Mouse (Mus musculus) small intestine, adult 2 months (tissue): ENCODE measurements around the gene Gm17455. TPM values are rescaled to one million over a fixed set of nuclear protein-coding genes. Genes with fewer than 3 reads are reported as not detected.
A peak's percentile ranks its signal among the peaks of the same experiment; 100 is the strongest.

Experiments used
- H3K27ac ChIP-seq: fragments of 200-500 bp; 2 replicates; pipeline ENCODE4 v1.5.1; 2012; ENCODE audit warnings: low read depth, low read length, control low read depth, inconsistent platforms; ENCODE audit not compliant: insufficient read depth
- H3K27me3 ChIP-seq: fragments of 200-500 bp; 2 replicates; pipeline ENCODE4 v1.6.1; 2012; ENCODE audit warnings: mild to moderate bottlenecking, moderate library complexity, low read length, inconsistent platforms; ENCODE audit not compliant: control insufficient read depth, insufficient read depth
- H3K36me3 ChIP-seq: fragments of 200-500 bp; 2 replicates; pipeline ENCODE4 v1.6.1; 2012; ENCODE audit warnings: mild to moderate bottlenecking, low read length, control low read depth, inconsistent platforms; ENCODE audit not compliant: control insufficient read depth, insufficient read depth
- H3K4me1 ChIP-seq: fragments of 200-500 bp; 2 replicates; pipeline ENCODE4 v1.6.1; 2012; ENCODE audit warnings: low read length, inconsistent platforms, mixed read lengths; ENCODE audit not compliant: control insufficient read depth, insufficient read depth, insufficient read length
- H3K4me3 ChIP-seq: fragments of 200-500 bp; 2 replicates; pipeline ENCODE4 v1.5.1; 2012; ENCODE audit warnings: low read depth, mild to moderate bottlenecking, control low read depth, inconsistent platforms, low read length, moderate library complexity
- CTCF ChIP-seq: fragments of 200-500 bp; IDR thresholded peaks from 2 replicates; pipeline ENCODE4 v1.5.1; 2012; ENCODE audit warnings: low read depth, mild to moderate bottlenecking, control low read depth, inconsistent platforms, low read length, moderate library complexity, mixed read lengths; ENCODE audit not compliant: insufficient replicate concordance, insufficient read length; ENCODE audit errors: extremely low read depth
- POLR2A ChIP-seq: fragments of 200-500 bp; IDR thresholded peaks from 2 replicates; pipeline ENCODE4 v1.6.1; 2012; ENCODE audit warnings: low read depth, mild to moderate bottlenecking, control low read depth, inconsistent platforms, low read length, moderate library complexity
- WGBS: fragments of 180-500 bp; shearing (Covaris S2); methylation state at CpG from one replicate; pipeline ENCODE4 v1.1.7; 2018; 5-methylcytosine and 5-hydroxymethylcytosine counted together
- polyA plus RNA-seq: library from polyadenylated mRNA; depleted of rRNA; stranded (reverse); fragments of >200 nt; gene quantifications from 2 replicates; pipeline ENCODE4 v1.2.3, GENCODE M21; 2012

Gm17455 gene
- polyA plus RNA-seq, 1 experiment = 0.51 TPM

- no peaks in the 10 kb centered on the region for H3K36me3 ChIP-seq
- 83% methylated on average over 2 of the region's 2 CpGs for WGBS
- H3K27ac ChIP-seq = no peak overlapping the region
- H3K27me3 ChIP-seq = no peaks in the 10 kb centered on the region
- H3K4me1 ChIP-seq = peaks cover 2% of the 10 kb centered on the region; the same call in 1 of the 2 replicates
- no peak overlapping the region for H3K4me3 ChIP-seq
- TF ChIP-seq POLR2A = no peak
- TF ChIP-seq CTCF = no peak
Measured at GRCm38 (mm10) chr10:60367145-60367544, 32.4 kb upstream of the Gm17455 start.

- TF ChIP-seq POLR2A (no peak), CTCF (no peak)
- Histone ChIP-seq H3K36me3 (no peaks in the 10 kb centered on the region), H3K27me3 (no peaks in the 10 kb centered on the region), H3K4me3 (no peak overlapping the region), H3K27ac (peak overlapping the region; percentile 41), H3K4me1 (peaks cover 2% of the 10 kb centered on the region; the same call in 1 of the 2 replicates)
- 69% methylated on average over 4 of the region's 4 CpGs for WGBS
Measured at GRCm38 (mm10) chr10:60367904-60368303, 31.6 kb upstream of the Gm17455 start.

GRCm38 (mm10) chr10:60369405-60369804, 30.1 kb upstream of the Gm17455 start:
- 72% methylated on average over 6 of the region's 6 CpGs for WGBS
- no peak overlapping the region for H3K4me3 ChIP-seq
- peak overlapping the region; percentile 28; the same call in 1 of the 2 replicates for H3K27ac ChIP-seq
- H3K4me1 ChIP-seq = peaks cover 2% of the 10 kb centered on the region; the same call in 1 of the 2 replicates
- TF ChIP-seq CTCF (no peak), POLR2A (no peak)
- no peaks in the 10 kb centered on the region for H3K36me3 ChIP-seq
- no peaks in the 10 kb centered on the region for H3K27me3 ChIP-seq

GRCm38 (mm10) chr10:60370098-60370497, 29.4 kb upstream of the Gm17455 start:
- Histone ChIP-seq H3K4me3 (no peak overlapping the region), H3K4me1 (peaks cover 2% of the 10 kb centered on the region; the same call in 1 of the 2 replicates), H3K36me3 (no peaks in the 10 kb centered on the region), H3K27ac (peak overlapping the region; percentile 28), H3K27me3 (no peaks in the 10 kb centered on the region)
- TF ChIP-seq CTCF (no peak), POLR2A (no peak)
- 67% methylated on average over 2 of the region's 2 CpGs for WGBS

- Histone ChIP-seq H3K36me3 (no peaks in the 10 kb centered on the region), H3K27ac (peak overlapping the region; percentile 4; the same call in 1 of the 2 replicates), H3K4me3 (no peak overlapping the region), H3K4me1 (peaks cover 2% of the 10 kb centered on the region; the same call in 1 of the 2 replicates), H3K27me3 (no peaks in the 10 kb centered on the region)
- 62% methylated on average over 5 of the region's 5 CpGs for whole genome bisulfite sequencing
- TF ChIP-seq POLR2A = no peak
- TF ChIP-seq CTCF = no peak
Measured at GRCm38 (mm10) chr10:60370601-60371061, 28.9 kb upstream of the Gm17455 start.

- Histone ChIP-seq H3K4me3 (no peak overlapping the region), H3K4me1 (peaks cover 2% of the 10 kb centered on the region; the same call in 1 of the 2 replicates), H3K36me3 (no peaks in the 10 kb centered on the region), H3K27ac (no peak overlapping the region; the same call in 1 of the 2 replicates), H3K27me3 (no peaks in the 10 kb centered on the region)
- 69% methylated on average over 5 of the region's 5 CpGs for WGBS
- TF ChIP-seq CTCF = no peak
- TF ChIP-seq POLR2A = no peak
Measured at GRCm38 (mm10) chr10:60371596-60372386, 27.7 kb upstream of the Gm17455 start.

GRCm38 (mm10) chr10:60373543-60373936, 26.0 kb upstream of the Gm17455 start:
- WGBS = 49% methylated on average over 6 of the region's 6 CpGs
- H3K4me3 ChIP-seq = no peak overlapping the region
- H3K36me3 ChIP-seq = no peaks in the 10 kb centered on the region
- peaks cover 2% of the 10 kb centered on the region; the same call in 1 of the 2 replicates for H3K4me1 ChIP-seq
- H3K27me3 ChIP-seq = no peaks in the 10 kb centered on the region
- no peak overlapping the region for H3K27ac ChIP-seq
- TF ChIP-seq POLR2A (no peak), CTCF (no peak)
